Mouse (Mus musculus): ENCODE data around the gene 2010111I01Rik.

GRCm38 (mm10) chr13:63326015-63326414 is 361.3 kb downstream of the 2010111I01Rik start:
- TF ChIP-seq CTCF (IDR thresholded peaks at IDR 0.05; ENCODE audit: extremely low read depth, insufficient read depth, low read length) (no peak), POLR2A (IDR thresholded peaks at IDR 0.05; ENCODE audit: extremely low read depth, insufficient read depth, low read length) (no peak)
